Mouse (Mus musculus): Measurements from ENCODE around the gene Add2.

GRCm38 (mm10) chr6:86059151-86059853 is 30.8 kb downstream of the Add2 start:
- no peak for TF ChIP-seq POLR2A (IDR thresholded peaks at IDR 0.05; ENCODE audit: insufficient read depth, low read length)
- TF ChIP-seq CTCF (IDR thresholded peaks at IDR 0.05; ENCODE audit: low read depth, low read length), result no peak
- TF ChIP-seq EP300 (IDR thresholded peaks at IDR 0.05; ENCODE audit: insufficient read depth, low read depth, low read length), result no peak

Data from ES-Bruce4 (cell line).